Mouse (Mus musculus) urinary bladder, postnatal 25 days (tissue): ENCODE data around the gene Kcnma1.

Experiments
- DNase-seq: peaks from one replicate; pipeline ENCODE4 v3.0.0; 2022; ENCODE audit warnings: low spot score

Gene Kcnma1

GRCm38 (mm10) chr14:24014391-24014790, at the start of gene Kcnma1:
Gene Kcnma1, minus strand, starts transcription at chr14:24014491.
- DNase-seq, result no peak

GRCm38 (mm10) chr14:24059747-24060146, 45.5 kb upstream of the Kcnma1 start:
- DNase-seq, result peak; percentile 15

GRCm38 (mm10) chr14:24059287-24059686, 45.0 kb upstream of the Kcnma1 start:
- no peak for DNase-seq

GRCm38 (mm10) chr14:24051821-24052220, 37.5 kb upstream of the Kcnma1 start:
- no peak for DNase-seq

GRCm38 (mm10) chr14:24036609-24037008, 22.3 kb upstream of the Kcnma1 start:
- DNase-seq, result no peak

- DNase-seq, result no peak
Measured at GRCm38 (mm10) chr14:24036208-24036535, 21.9 kb upstream of the Kcnma1 start.

GRCm38 (mm10) chr14:24035486-24036207, 21.4 kb upstream of the Kcnma1 start:
- no peak for DNase-seq

- no peak for DNase-seq
Measured at GRCm38 (mm10) chr14:24032876-24033389, 18.6 kb upstream of the Kcnma1 start.

GRCm38 (mm10) chr14:24032201-24032600, 17.9 kb upstream of the Kcnma1 start:
- DNase-seq, result no peak

- DNase-seq, result no peak
Measured at GRCm38 (mm10) chr14:24020718-24021117, 6.4 kb upstream of the Kcnma1 start.

- no peak for DNase-seq
Measured at GRCm38 (mm10) chr14:24009978-24010377, 4.3 kb downstream of the Kcnma1 start.

- peak; percentile 82 for DNase-seq
Measured at GRCm38 (mm10) chr14:24008252-24008651, 6.0 kb downstream of the Kcnma1 start.

- DNase-seq, result no peak
Measured at GRCm38 (mm10) chr14:24006276-24006675, 8.0 kb downstream of the Kcnma1 start.

GRCm38 (mm10) chr14:24004471-24005271, 9.6 kb downstream of the Kcnma1 start:
- DNase-seq, result peak; percentile 16

- peak; percentile 13 for DNase-seq
Measured at GRCm38 (mm10) chr14:24003450-24004381, 10.6 kb downstream of the Kcnma1 start.

GRCm38 (mm10) chr14:24002647-24003046, 11.6 kb downstream of the Kcnma1 start:
- DNase-seq, result no peak

GRCm38 (mm10) chr14:23997912-23998311, 16.4 kb downstream of the Kcnma1 start:
- DNase-seq, result no peak

GRCm38 (mm10) chr14:23995831-23996230, 18.5 kb downstream of the Kcnma1 start:
- DNase-seq, result no peak

- DNase-seq, result no peak
Measured at GRCm38 (mm10) chr14:23990871-23991270, 23.4 kb downstream of the Kcnma1 start.

- DNase-seq, result no peak
Measured at GRCm38 (mm10) chr14:23989696-23990095, 24.6 kb downstream of the Kcnma1 start.

GRCm38 (mm10) chr14:23982205-23982604, 32.1 kb downstream of the Kcnma1 start:
- DNase-seq, result no peak

GRCm38 (mm10) chr14:23974685-23975084, 39.6 kb downstream of the Kcnma1 start:
- no peak for DNase-seq
